Comparison of ENCODE assay signal across 9 mouse cellular contexts in the genomic region with DNA sequence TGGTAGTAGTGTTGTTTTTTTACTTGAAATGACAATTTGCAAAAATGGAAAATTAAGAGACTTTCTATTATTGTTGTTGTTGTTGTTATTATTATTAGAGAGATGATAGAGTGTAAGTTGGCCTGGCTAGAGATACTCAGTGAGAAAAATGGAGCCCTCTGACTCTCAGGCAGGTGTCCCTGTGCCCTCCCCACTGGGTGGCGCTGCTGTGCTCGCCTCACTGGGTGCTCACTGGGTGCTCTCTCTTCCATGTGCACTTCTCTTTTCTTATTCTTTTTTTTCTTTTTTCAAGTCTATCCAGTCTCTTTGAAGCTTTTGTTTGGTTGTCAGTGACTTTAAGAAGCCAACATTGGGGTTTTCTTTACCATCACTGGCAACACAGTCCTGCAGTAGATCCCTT. TPM values are rescaled to one million over a fixed set of nuclear protein-coding genes. Genes with fewer than 3 reads are reported as not detected.
DNase-seq lines count a peak whose midpoint lies in the region; ATAC-seq and TF ChIP-seq lines count a peak whose summit lies in the region.
"Had no signal": no experiment of that assay in that cellular context is flagged by ENCODE, and none has a peak within 500 bp of the region (broad histone marks: within the 10 kb centered on the region; RNA-seq: fewer than 3 reads in every experiment).

No protein-coding gene starts in this region.

- WGBS in midbrain, embryonic 15.5 days: 48% methylated on average over 2 of the region's 2 CpGs

- peak; percentile 30; the same call in 1 of the 2 replicates for TF ChIP-seq CTCF in embryonic fibroblast, embryonic 13.5 days (IDR thresholded peaks at IDR 0.05; ENCODE audit: borderline replicate concordance, insufficient read depth, low read length)

- no peaks in the 10 kb centered on the region for H3K9me3 ChIP-seq in midbrain, embryonic 15.5 days
- H3K9me3 ChIP-seq: heart, embryonic 10.5 days had no signal

- H3K36me3 ChIP-seq in midbrain, embryonic 15.5 days (replicated peaks): no peaks in the 10 kb centered on the region
- H3K36me3 ChIP-seq: heart, embryonic 10.5 days had no signal

- no peaks in the 10 kb centered on the region for H3K4me1 ChIP-seq in embryonic fibroblast, embryonic 13.5 days (ENCODE audit: control insufficient read depth, insufficient read depth, low read length)
- H3K4me1 ChIP-seq in midbrain, embryonic 15.5 days: no peaks in the 10 kb centered on the region
- H3K4me1 ChIP-seq: heart, embryonic 10.5 days had no signal

- H3K27me3 ChIP-seq in midbrain, embryonic 15.5 days (replicated peaks): no peaks in the 10 kb centered on the region

- H3K27ac ChIP-seq in embryonic fibroblast, embryonic 13.5 days (ENCODE audit: insufficient read depth, low read length): no peak overlapping the region
- H3K27ac ChIP-seq in midbrain, embryonic 15.5 days: no peak overlapping the region
- H3K27ac ChIP-seq: heart, embryonic 10.5 days had no signal

- H3K4me3 ChIP-seq in embryonic fibroblast, embryonic 13.5 days (ENCODE audit: insufficient read depth, low read length): no peak overlapping the region
- no peak overlapping the region for H3K4me3 ChIP-seq in midbrain, embryonic 15.5 days
- H3K4me3 ChIP-seq: heart, embryonic 10.5 days had no signal

- ATAC-seq in cerebellum, adult (ENCODE audit: insufficient number of reproducible peaks, low FRiP score, low TSS enrichment): no peak
- ATAC-seq in midbrain, embryonic 15.5 days (replicated peaks): no peak

- peak; percentile 57 to 69 for DNase-seq in cerebellum, postnatal 10 days
- peak; percentile 30 for DNase-seq in ovary, postnatal 36 days (ENCODE audit: low spot score)
- no peak for DNase-seq in ovary, postnatal 10 days (ENCODE audit: low spot score)
- peak; percentile 84 for DNase-seq in thymus, postnatal 14 days
- no peak for DNase-seq in gastrocnemius, adult 8-10 months (ENCODE audit: low spot score in 2 of 2)

- H3K4me2 ChIP-seq in midbrain, embryonic 15.5 days: no peak overlapping the region

- no peak overlapping the region for H3K9ac ChIP-seq in midbrain, embryonic 15.5 days

- TF ChIP-seq POLR2A in embryonic fibroblast, embryonic 13.5 days (IDR thresholded peaks at IDR 0.05; ENCODE audit: low read depth, low read length): no peak

RNA-seq across cellular contexts. Expression of a gene that starts 18.6 kb away (rescaled TPM):
- polyA plus RNA-seq in embryonic fibroblast, embryonic 13.5 days (2011; ENCODE audit: insufficient read length, low read depth, missing spikeins): not detected in 2 replicates
- polyA plus RNA-seq in midbrain, embryonic 15.5 days (2015; fragmentation: Nextera tagmentation; extraction: Ambion mirVana): 0.40 and 0.48 TPM in 2 replicates
- total RNA-seq in gastrocnemius, adult 8-10 months (2022): under 1 TPM; 0.07 to 0.40 (median 0.32) TPM

RNA-seq across cellular contexts. Expression of a gene that starts 18.7 kb away (rescaled TPM):
- polyA plus RNA-seq in embryonic fibroblast, embryonic 13.5 days (2011; ENCODE audit: insufficient read length, low read depth, missing spikeins): not detected in 2 replicates
- 2.1 TPM in 2 replicates for polyA plus RNA-seq in midbrain, embryonic 15.5 days (2015; fragmentation: Nextera tagmentation; extraction: Ambion mirVana)
- under 1 TPM in 2 of 4 experiments, not detected in 2; 0.15 to 0.18 TPM for total RNA-seq in gastrocnemius, adult 8-10 months (2022)

RNA-seq across cellular contexts. Expression of a gene that starts 49.2 kb away (rescaled TPM):
- 25.2 and 25.5 TPM in 2 replicates for polyA plus RNA-seq in embryonic fibroblast, embryonic 13.5 days (2011; ENCODE audit: insufficient read length, low read depth, missing spikeins)
- polyA plus RNA-seq in midbrain, embryonic 15.5 days (2015; fragmentation: Nextera tagmentation; extraction: Ambion mirVana): 84.8 and 86.1 TPM in 2 replicates
- total RNA-seq in gastrocnemius, adult 8-10 months (2022): 10 to 100 TPM; 31.3 to 36.8 (median 33.2) TPM

RNA-seq across cellular contexts. Expression of a gene that starts 59.3 kb away (rescaled TPM):
- polyA plus RNA-seq in embryonic fibroblast, embryonic 13.5 days (2011; ENCODE audit: insufficient read length, low read depth, missing spikeins): 181 and 212 TPM in 2 replicates
- 360 and 386 TPM in 2 replicates for polyA plus RNA-seq in midbrain, embryonic 15.5 days (2015; fragmentation: Nextera tagmentation; extraction: Ambion mirVana)
- total RNA-seq in gastrocnemius, adult 8-10 months (2022): 100 to 1,000 TPM in 1 of 4 experiments, 10 to 100 TPM in 3; 80.9 to 112 (median 89.0) TPM

Comparison
In these comparisons a context has a peak if more than half of its experiments do, and no peak if none do; other contexts are left out.
1. DNase-seq: peak in cerebellum, postnatal 10 days (2 of 2), ovary, postnatal 36 days (single experiment) and thymus, postnatal 14 days (single experiment); none in ovary, postnatal 10 days (single experiment) and gastrocnemius, adult 8-10 months (0 of 2).